Mouse (Mus musculus) cerebral cortex, adult 2 months (tissue): ENCODE results near the gene Elfn2.

Experiments
- WGBS: fragments of 180-500 bp; shearing (Covaris S2); methylation state at CpG from one replicate; pipeline ENCODE4 v1.1.7; 2018; 5-methylcytosine and 5-hydroxymethylcytosine counted together

Gene Elfn2

DNA sequence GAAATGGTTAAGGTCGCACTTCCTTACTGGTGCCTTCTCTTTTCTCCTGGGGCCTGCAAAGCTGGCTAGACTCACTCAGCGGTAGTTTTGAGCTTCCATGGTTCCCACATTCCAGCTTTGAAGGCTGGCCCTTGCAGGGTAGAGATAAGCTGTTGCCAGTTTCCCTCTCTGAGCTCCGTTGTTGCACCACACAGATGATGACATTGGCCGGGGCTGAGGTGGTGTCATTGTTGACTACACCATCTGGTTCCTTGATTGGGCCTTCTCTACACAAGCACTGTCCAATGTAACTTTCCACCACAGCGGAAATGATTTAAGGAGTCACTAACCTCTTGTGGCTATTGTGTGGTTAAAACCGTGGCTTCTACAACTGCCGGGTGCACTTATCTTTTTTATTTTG lies 2.0 kb upstream of the Elfn2 start:
- WGBS: 67% methylated on average over 7 of the region's 7 CpGs

DNA sequence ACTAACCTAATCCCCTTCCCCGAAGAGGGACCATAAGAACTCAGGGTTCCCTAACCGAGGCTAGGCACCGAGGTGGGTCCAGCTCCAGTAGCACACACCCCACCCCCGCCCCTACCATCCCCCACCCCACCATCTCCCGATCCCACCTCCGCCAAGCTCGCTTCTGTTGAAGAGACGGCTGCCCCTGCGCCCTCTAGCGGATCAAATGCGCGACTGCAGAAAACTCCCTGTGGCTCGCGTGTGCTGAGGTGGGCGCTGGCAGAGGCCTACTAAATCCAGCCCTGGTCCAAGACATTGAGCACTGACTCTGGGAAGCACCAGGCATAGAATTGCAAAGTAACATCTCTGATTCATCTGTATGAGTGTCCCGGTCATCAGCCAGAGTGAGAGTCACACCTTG lies 1.5 kb upstream of the Elfn2 start:
- WGBS: 2% methylated on average over 16 of the region's 16 CpGs

DNA sequence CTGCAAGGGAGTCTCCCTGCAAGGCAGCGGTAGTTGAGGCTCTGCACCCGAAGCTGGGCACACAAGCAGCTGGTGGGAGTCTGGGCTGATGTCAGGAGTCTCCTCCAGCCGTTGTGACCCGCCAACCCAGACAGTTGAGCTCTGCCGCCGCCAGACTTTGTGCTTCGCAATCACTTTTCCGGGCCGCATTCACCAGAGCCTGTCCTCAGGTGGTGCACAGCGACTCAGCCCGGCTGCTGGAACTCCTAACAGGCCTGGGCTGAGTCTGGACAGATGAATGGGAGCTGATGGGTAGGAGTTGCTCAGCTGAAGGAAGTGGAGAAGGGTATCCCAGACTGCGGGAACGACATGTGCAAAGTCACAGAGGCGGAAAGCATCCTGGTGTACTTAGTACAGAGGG lies 845 bp upstream of the Elfn2 start:
- 9% methylated on average over 14 of the region's 14 CpGs for WGBS

DNA sequence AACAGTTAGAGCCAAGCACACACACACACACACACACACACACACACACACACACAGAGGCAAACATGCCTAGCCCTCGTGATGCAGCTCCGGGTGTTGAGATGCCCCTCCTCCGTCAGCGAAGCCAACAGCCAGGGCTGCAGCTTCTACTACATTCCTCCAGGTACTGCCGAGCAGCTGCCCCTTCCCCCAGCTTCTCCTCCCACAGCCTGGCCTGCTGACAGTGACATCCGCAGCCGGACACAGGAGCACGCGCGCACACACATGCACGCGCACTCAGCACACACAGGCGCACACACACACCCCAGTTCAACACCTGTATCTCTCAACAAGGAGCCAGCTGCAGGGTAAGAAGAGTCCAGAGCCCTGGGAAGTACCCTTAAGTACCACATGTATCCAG lies 1.6 kb downstream of the Elfn2 start:
- WGBS: 31% methylated on average over 13 of the region's 13 CpGs

DNA sequence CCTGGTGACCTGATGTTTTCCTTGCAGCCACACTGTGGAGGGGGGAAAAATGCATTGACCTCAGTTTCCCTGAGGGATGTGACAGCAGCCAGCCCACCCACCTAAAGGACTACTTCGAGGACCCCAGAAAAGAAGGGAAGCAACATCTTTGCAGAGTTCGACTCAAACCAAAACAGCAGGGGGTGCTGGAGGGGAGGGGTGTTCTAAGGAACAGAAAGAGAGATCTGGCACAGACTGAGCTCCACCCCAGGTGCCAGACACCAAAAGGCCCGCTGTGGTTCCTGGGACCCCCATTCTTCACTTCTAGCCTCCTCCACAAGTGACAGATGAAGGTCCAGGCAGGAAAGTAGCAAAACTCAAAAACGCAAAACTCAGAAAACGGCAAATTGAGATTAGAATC lies 2.7 kb downstream of the Elfn2 start:
- WGBS: 23% methylated on average over 5 of the region's 5 CpGs

DNA sequence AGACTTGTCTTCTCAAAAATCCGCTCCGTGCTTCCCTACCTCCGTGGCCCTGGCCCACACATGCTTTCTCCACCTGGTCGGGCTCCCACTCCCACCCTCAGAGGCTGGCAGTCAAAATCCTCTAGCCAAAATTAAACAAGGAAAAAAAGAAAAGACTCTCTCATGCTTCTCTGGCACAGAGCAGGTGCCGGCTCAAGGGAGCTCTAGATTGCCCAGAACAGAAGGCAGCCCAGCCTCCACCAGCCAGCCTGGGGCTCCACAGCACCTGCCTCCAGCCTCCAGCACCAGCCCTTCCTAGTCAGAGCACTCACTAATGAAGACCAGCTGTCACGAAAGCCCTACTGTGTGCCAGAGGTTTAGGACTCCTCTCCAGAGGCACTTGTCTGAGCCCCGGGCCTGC lies 4.8 kb downstream of the Elfn2 start:
- 42% methylated on average over 7 of the region's 7 CpGs for WGBS

DNA sequence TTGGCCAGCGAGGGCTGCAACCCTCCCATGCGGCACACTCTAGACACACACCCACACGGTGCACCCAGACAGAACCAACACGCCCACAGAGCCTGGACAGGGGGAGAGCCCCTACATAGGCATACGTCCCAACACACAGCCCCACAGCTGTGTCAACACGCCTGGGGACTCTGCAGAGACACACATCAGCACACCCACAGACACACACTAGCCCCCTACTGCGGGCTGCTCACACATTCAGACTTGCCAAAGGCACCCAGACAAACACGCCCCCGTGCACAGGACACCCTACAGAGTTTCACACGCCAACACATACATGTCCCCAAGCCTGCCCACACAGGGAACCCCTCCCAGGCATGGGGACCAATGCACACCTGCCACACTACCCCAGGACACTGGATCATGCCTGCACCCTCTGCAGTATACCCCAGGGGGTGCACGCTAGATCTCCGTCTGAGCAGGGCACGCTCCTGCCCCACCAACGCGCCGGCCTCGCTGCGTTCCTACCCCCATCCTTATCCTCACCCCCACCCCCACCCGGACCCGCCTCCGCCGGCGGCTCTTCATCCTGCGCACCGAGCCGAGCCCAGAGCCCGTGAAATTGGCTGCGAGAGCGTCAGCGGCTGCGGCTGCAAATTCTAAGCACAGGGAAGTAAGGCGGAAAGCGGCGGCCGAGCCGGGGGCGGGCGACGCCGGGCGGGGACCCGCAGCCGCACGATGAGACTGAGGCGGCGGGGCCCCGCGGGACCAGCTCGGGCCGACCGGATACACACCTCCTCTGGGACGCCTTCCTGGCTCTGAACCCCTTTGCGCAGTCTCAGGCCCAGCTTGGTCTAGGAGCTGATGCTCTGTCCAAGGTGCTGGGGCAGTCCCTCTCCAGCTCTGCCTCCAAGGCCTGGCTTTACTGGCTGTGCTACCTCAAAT lies 6.0 kb downstream of the Elfn2 start:
- 5% methylated on average over 53 of the region's 53 CpGs for WGBS

DNA sequence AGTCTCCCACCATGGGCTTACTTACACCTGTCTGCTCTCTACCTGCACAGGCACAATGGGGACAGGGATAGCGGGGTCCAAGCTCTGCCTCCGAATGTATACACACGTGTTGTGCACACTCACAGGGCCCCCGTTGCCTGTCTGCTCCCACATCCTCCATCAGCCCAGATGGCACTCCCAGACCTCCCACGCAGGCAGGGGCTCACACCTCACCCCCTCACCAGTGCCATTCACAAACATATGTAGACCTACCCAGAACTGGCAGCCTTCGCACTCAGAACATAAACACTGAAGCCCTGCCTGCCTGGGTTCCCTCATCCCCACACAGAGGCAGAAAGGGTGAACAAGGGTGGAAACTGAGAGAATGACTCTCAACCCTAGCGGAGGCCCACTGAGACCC lies 6.6 kb downstream of the Elfn2 start:
- 52% methylated on average over 7 of the region's 7 CpGs for WGBS

DNA sequence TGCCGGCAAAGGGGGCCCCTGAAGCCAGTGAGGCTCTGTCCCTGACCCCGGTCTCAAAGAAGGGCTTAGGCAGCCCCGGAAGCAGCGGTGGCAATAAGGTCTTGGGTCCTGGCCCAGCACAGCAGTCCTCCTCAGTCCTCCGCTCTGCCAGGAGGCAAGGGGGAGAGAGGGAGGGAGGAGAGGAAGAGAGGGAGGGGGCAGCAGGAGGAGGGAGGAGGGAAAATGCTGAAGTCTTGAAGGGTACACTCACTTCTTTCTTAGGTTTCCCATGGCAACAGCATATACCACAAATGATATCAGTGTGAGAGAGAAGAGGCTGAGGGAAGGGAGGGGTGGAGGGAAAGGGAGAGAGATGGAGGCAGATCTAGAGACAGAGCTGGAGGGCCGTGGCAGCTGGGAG lies 7.9 kb downstream of the Elfn2 start:
- 23% methylated on average over 6 of the region's 6 CpGs for WGBS

DNA sequence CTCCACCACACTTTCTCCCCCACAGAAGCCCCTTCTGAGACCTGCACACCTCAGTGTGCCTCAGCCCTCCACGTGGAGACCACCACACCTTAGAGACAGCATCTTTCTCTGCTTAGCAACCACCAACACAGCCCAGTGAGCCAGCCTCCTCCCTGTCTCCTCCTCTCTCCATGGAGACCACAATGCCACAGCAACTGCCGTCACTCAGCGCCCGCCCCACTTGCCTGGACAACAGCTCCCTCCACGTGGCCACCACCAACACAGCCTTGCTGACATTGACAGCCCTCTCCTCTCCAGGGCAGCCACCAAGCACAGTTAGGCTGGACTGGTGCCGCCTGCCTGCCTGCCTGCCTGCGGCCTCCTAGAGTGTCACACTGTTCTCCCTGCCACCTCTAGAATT lies 8.8 kb downstream of the Elfn2 start:
- 19% methylated on average over 7 of the region's 7 CpGs for WGBS

DNA sequence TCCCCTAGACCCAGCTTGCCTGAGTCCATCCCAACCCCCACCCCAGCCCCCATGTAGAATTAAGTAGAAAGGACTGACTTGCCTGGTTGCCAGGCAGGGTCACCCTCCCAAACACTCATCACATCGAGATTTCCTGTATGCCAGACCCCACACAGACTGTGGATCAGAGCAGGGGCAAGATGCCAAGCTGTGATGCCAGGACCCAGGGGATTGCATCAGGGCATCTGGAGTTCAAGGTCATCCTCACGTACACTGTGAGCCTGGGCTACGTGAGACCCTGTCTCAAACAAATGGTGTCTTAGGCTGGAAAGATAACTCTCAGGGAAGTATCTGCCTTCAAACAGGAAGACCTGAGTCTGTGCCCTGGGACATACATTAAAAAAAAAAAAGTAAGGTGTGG lies 11.9 kb downstream of the Elfn2 start:
- WGBS: 50% methylated on average over 3 of the region's 3 CpGs

DNA sequence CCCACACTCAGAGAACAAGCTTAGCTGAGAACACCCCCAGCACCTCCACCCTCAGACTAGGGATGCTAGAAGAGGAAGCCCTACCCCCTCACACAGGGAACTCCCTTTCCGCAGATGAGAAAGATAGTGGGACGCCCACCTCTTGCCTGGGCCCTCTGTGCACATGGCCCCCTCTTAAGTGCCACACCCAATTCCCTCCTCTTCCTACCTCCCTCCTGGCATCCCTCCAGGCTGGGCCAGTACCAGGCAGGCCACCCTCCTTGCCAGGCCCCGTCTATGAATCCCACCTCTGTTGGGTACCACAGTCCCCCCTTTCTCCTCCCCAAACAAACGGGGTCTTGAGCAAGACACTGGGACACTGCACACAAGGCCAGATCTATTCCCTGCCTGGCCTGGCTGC lies 13.7 kb downstream of the Elfn2 start:
- 24% methylated on average over 4 of the region's 4 CpGs for WGBS

DNA sequence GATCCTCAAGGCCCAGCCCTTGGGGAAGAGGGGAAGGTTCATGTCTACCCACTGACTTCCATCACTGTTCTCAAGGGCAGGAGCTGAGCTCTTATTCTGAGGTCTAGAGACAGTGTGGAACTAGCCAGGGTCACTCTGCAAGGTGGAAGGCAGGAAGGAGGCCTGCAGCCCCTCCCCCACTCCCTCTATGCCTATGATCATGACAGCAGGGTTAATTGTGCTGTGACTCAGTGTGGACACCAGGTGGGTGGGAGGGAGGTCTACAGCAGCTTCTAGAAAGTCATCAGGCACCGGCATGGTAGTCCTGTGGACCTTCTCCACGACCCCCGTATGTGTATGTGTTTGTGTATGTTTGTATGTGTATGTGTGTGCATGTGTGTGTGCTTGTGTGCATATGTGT lies 14.6 kb downstream of the Elfn2 start:
- 77% methylated on average over 3 of the region's 3 CpGs for WGBS

DNA sequence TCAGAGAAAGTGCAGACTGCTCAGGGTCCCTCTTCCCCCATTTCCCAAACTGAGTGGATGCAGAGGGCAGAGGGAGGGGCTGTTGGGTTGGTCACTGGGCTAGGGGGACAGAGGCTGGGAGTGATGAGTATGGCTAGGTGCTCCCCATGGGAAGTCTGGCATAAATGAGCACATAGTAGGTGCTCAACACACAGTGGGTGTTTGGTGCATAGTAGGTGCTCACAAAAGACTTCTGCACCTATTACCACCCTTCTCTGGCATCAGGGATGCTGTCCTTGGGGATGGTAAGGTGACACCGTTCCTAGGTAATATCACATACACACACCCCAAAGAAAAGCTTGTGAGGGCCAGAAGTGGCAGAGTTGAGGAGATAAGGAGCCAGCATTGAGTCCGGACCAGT lies 18.2 kb downstream of the Elfn2 start:
- 86% methylated on average over 2 of the region's 2 CpGs for WGBS

DNA sequence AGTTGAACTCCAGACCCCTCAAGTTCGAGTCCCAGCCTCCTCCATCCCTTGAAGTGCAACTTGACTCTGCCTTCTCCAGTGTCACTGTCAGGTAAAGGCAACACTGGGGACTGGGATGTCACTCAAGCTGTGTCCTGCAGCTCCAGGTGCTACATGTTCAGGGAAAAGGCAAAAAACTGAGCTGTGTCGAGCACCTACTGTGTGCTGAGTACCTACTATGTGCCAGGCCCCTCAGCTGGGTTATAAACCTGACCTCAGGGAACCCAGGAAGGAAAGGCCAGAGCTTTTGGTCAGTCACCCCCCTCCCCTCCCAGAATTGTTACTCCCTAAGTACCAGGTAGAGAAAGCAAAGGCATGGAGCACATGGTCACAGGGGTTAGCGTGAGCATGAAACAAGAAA lies 19.1 kb downstream of the Elfn2 start:
- WGBS: 70% methylated on average over 3 of the region's 3 CpGs

DNA sequence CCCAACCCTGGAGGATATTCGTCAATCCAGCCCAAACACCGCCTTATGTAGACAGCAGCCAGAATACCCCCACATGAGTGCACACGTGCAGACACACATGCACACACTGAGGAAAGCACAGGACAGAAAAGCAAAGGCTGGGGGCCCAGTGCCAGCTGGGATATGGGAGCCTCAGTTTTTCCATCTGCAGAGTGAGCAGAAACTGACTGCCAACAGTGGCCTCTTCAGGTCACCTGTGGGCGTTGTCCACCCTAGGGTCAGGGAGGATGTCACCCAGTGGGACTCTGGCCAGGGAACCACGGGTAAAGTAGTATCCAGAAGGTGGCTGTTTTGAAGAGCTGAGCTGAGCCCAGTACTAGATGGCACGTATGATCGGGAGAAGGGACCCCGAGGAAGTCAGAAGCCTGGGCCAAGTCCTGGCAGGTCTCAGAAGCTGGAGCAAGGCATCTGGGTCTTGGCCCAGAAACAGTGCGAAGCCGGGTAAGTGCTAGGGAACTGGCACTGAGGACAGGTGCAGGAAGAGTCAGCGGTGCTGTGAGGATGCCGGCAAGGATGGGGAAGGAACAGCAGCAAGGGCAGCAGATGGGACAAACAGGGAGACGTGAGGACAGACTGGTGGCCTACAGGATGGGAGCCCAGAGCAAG lies 20.0 kb downstream of the Elfn2 start:
- WGBS: 36% methylated on average over 13 of the region's 13 CpGs

DNA sequence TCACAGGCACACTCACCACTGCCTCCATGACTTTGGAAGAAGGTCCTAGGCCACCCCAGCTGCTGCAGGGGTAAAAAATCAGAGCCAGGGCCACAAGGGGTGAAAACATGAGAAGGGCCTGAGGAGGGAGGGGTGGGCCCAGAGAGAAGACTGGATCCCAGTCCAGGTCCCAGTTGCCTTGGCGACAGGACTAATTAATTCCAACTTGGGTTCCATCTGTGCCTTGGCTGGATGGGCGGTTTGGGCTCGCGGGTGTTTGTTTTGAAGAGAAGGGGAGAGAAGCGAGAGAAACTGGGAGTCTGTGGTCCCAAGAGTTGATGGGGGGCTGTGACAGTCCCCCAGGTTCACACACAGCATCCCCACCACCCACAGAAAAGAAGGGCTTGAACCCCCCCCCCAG lies 20.5 kb downstream of the Elfn2 start:
- WGBS: 15% methylated on average over 5 of the region's 5 CpGs

DNA sequence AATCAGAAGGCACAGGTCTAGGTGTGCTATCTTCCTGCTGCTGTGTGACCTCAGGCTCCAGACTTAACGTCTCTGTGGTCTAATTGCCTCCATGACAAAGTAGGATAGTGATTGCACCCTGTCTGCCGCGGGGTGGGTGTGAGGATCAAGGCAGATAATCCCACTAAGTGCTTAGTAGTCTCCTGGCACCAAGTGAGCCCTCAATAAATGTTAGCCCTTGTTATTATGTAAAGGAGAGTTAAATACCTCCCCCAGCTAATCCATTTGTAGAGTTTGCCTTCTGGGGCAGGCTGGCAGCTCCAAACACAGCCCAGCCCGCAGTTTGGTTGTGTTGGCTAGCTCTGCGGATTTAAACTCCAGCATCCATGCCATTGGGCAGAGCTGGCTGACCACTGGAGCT lies 22.8 kb downstream of the Elfn2 start:
- WGBS: 22% methylated on average over 5 of the region's 5 CpGs

DNA sequence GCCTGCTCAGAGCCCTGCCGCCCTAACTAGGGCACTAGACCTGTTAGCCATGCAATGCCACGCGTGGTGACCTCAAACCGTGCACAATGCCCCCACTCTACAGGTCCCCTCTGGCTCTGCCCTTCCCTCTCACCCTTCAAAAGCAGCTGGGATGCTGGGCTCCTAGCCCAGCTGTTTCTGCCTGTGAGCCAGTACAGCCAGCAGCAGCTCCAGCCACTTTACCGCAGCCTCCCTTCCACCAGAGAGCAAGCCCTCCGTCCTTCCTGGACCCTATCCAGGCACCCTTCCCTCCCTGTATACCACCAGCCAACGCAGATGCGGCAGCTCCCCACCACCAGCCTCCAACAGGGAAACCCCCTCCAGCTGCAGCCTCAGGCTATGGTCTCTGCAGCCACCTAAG lies 26.1 kb downstream of the Elfn2 start:
- WGBS: 44% methylated on average over 8 of the region's 8 CpGs

DNA sequence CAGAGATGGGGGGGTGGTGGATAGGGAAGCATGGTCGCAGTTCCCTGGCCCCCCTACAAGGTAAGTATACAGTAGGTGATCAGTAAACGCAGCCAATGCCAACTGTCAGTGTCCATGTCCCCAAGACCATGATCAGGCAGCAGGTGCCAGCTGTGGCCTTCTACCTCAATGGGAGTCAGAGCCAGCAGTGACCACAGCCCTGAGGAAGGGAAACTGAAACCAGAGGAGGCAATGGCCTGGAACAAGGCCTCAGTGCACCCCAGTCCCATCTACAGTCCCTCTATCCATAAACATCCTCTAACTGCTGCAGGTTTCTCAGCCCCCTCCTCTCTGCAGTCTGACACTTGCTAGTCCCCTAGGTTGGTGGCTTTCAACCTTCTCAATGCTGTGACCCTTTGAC lies 27.9 kb downstream of the Elfn2 start:
- WGBS: 86% methylated on average over 2 of the region's 2 CpGs

DNA sequence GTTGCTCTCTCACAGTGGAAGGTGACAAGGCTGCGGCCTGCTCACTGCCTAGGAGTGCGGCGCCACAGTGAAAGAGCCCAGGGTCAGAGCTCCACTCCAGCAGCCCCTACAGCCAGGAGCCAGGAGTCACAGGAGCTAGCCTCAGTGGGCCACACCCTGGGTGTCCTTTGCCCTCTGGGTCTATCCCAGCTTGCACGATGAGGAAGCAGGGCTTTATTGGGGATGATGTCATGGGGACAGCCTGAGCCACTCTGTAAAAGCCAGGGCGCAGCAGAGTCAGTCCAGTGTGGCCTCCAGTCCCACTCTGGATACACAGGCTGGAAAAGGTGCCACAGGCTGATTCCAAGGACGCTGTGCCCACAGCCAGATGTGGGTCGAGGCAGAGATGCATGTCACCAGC lies 31.7 kb downstream of the Elfn2 start:
- WGBS: 76% methylated on average over 7 of the region's 7 CpGs

DNA sequence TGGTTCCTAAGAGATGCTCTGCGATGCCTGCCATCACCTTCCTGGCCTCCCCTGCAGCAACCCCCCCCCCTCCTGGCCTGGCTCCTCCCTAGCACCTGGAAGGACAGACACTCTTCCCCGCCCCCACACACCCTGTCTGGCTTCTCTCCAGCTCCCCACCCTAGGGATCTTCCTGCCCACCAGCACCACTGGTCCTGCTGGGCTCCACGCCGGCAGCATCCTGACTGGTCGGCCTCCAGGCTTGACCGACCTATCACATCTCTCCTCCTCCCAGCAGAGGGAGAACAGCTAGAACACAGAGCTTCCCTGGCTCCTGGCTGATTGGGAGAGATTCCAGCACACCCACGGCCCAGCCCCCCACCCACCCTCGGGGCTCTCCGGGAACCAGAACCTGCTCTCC lies 34.5 kb downstream of the Elfn2 start:
- WGBS: 5% methylated on average over 9 of the region's 9 CpGs

DNA sequence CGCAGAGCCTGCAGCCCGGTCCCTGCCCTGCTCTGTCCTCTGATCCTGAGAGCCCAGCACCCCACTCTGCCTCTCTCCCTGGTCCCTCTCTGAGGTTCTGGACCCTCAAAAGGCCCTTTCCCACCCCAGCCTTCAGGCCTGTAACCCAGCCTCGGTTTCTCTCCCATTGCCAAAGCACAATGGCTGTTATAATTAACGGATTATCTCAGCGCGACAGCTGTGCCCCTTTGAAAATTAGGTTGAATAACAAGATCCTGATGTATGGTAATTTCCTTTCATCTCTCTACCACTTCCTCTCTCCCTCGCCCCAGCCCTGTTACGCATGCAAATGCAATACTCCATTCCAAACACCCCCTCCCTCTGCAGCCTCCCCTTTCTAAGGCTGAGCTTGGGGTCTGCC lies 35.1 kb downstream of the Elfn2 start:
- WGBS: 28% methylated on average over 8 of the region's 8 CpGs

DNA sequence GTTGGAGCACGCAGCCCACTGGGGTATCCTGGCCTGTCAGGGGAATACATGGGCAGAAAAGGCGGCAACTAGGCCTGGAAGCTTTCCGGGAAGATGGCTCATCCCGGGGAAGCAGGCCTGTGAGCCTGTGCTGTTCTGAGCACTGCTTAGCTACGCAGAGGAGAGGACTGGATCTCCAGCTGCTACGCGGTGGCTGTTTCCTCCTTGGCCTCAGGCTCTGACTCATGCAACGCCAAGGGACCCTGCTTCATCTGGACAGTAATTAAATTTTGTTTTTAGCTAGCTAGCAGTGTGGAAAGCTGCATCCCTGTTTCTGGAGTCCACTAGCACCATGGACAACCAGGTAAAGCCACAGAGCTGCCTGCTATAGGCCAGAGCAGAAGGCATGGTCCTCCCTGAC lies 36.8 kb downstream of the Elfn2 start:
- WGBS: 56% methylated on average over 8 of the region's 8 CpGs
